Mouse (Mus musculus): Measurements from ENCODE around the gene Acp6. TPM values are rescaled to one million over a fixed set of nuclear protein-coding genes. Genes with fewer than 3 reads are reported as not detected.

Gene Acp6
- total and polyA plus RNA-seq, 3 experiments = 50.7 to 91.1 (median 54.4) TPM

- H3K36me3 ChIP-seq (replicated peaks) = no peaks in the 10 kb centered on the region
- no peaks in the 10 kb centered on the region for H3K9me3 ChIP-seq (replicated peaks)
- DNase-seq (ENCODE audit: low spot score) (no peak), ATAC-seq (ENCODE audit: extremely low read depth, insufficient number of reproducible peaks, low FRiP score, poor library complexity, severe bottlenecking) (no peak)
- H3K4me1 ChIP-seq (ENCODE audit: insufficient read depth, low read depth, low read length) = no peaks in the 10 kb centered on the region
- no peak overlapping the region for H3K4me3 ChIP-seq (ENCODE audit: low read depth, low read length)
- TF ChIP-seq POLR2AphosphoS5 (IDR thresholded peaks at IDR 0.05; ENCODE audit: insufficient replicate concordance, low read depth, low read length) = no peak
- TF ChIP-seq GATA1 (IDR thresholded peaks at IDR 0.05; ENCODE audit: borderline replicate concordance, low read length) = no peak
- no peak for TF ChIP-seq CTCF (IDR thresholded peaks at IDR 0.05; ENCODE audit: low read depth, low read length)
- no peak for TF ChIP-seq GATA2 (IDR thresholded peaks at IDR 0.05; ENCODE audit: borderline replicate concordance, low read depth, low read length)
- TF ChIP-seq TAL1 (conservative IDR thresholded peaks at IDR 0.05; ENCODE audit: low read depth, low read length) = no peak
- peaks cover 12% of the 10 kb centered on the region for H3K27me3 ChIP-seq (ENCODE audit: insufficient read depth, low read length)
Observed at GRCm38 (mm10) chr3:97151092-97151491, 7.5 kb upstream of the Acp6 start.

GRCm38 (mm10) chr3:97156431-97156830 is 2.1 kb upstream of the Acp6 start:
- Histone ChIP-seq H3K4me1 (ENCODE audit: insufficient read depth, low read depth, low read length) (peaks cover 27% of the 10 kb centered on the region), H3K9me3 (replicated peaks) (no peaks in the 10 kb centered on the region), H3K4me3 (ENCODE audit: low read depth, low read length) (no peak overlapping the region), H3K36me3 (replicated peaks) (peaks cover 4% of the 10 kb centered on the region), H3K27me3 (ENCODE audit: insufficient read depth, low read length) (peaks cover 14% of the 10 kb centered on the region)
- DNase-seq (ENCODE audit: low spot score) = no peak
- no peak for TF ChIP-seq CTCF (IDR thresholded peaks at IDR 0.05; ENCODE audit: low read depth, low read length)
- TF ChIP-seq POLR2AphosphoS5 (IDR thresholded peaks at IDR 0.05; ENCODE audit: insufficient replicate concordance, low read depth, low read length) = no peak
- TF ChIP-seq TAL1 (conservative IDR thresholded peaks at IDR 0.05; ENCODE audit: low read depth, low read length) = no peak
- TF ChIP-seq GATA2 (IDR thresholded peaks at IDR 0.05; ENCODE audit: borderline replicate concordance, low read depth, low read length) = no peak
- TF ChIP-seq GATA1 (IDR thresholded peaks at IDR 0.05; ENCODE audit: borderline replicate concordance, low read length) = no peak
- no peak for ATAC-seq (ENCODE audit: extremely low read depth, insufficient number of reproducible peaks, low FRiP score, poor library complexity, severe bottlenecking)

DNA sequence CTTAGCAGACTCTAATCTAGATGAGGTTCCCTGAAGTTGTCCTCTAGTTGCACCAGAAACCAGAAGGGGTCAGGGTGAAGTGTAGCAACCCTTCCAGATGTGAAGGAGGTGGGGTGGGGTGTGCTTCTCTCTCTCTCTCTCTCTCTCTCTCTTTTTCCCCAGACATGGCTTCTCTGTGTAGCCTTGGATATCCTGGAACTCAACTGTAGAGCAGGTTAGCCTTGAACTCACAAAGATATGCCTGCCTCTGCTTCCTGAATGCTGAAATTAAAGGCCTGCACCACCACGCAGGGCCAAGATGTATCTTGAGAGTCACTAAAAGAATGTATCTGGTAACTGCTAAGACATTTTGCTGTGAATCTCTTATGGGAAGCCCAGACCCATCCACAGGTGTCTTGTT is 1.3 kb upstream of the Acp6 start:
- H3K27me3 ChIP-seq (ENCODE audit: insufficient read depth, low read length) = peaks cover 14% of the 10 kb centered on the region
- ATAC-seq (ENCODE audit: extremely low read depth, insufficient number of reproducible peaks, low FRiP score, poor library complexity, severe bottlenecking) (no peak), DNase-seq (ENCODE audit: low spot score) (no peak)
- H3K36me3 ChIP-seq (replicated peaks) = peaks cover 10% of the 10 kb centered on the region
- H3K4me1 ChIP-seq (ENCODE audit: insufficient read depth, low read depth, low read length) = peaks cover 34% of the 10 kb centered on the region
- no peaks in the 10 kb centered on the region for H3K9me3 ChIP-seq (replicated peaks)
- TF ChIP-seq CTCF (IDR thresholded peaks at IDR 0.05; ENCODE audit: low read depth, low read length) = no peak
- no peak for TF ChIP-seq TAL1 (conservative IDR thresholded peaks at IDR 0.05; ENCODE audit: low read depth, low read length)
- TF ChIP-seq GATA2 (IDR thresholded peaks at IDR 0.05; ENCODE audit: borderline replicate concordance, low read depth, low read length) = no peak
- no peak for TF ChIP-seq POLR2AphosphoS5 (IDR thresholded peaks at IDR 0.05; ENCODE audit: insufficient replicate concordance, low read depth, low read length)
- H3K4me3 ChIP-seq (ENCODE audit: low read depth, low read length) = no peak overlapping the region

GRCm38 (mm10) chr3:97157958-97158599 is 498 bp upstream of the Acp6 start:
- ATAC-seq (ENCODE audit: extremely low read depth, insufficient number of reproducible peaks, low FRiP score, poor library complexity, severe bottlenecking) (no peak), DNase-seq (ENCODE audit: low spot score) (no peak)
- H3K4me3 ChIP-seq (ENCODE audit: low read depth, low read length) = peak overlapping the region; percentile 94
- peaks cover 11% of the 10 kb centered on the region for H3K27me3 ChIP-seq (ENCODE audit: insufficient read depth, low read length)
- no peak for TF ChIP-seq CTCF (IDR thresholded peaks at IDR 0.05; ENCODE audit: low read depth, low read length)
- TF ChIP-seq TAL1 (conservative IDR thresholded peaks at IDR 0.05; ENCODE audit: low read depth, low read length) = no peak
- no peak for TF ChIP-seq GATA2 (IDR thresholded peaks at IDR 0.05; ENCODE audit: borderline replicate concordance, low read depth, low read length)
- H3K9me3 ChIP-seq (replicated peaks) = no peaks in the 10 kb centered on the region
- peaks cover 38% of the 10 kb centered on the region for H3K4me1 ChIP-seq (ENCODE audit: insufficient read depth, low read depth, low read length)
- H3K36me3 ChIP-seq (replicated peaks) = peaks cover 12% of the 10 kb centered on the region

DNA sequence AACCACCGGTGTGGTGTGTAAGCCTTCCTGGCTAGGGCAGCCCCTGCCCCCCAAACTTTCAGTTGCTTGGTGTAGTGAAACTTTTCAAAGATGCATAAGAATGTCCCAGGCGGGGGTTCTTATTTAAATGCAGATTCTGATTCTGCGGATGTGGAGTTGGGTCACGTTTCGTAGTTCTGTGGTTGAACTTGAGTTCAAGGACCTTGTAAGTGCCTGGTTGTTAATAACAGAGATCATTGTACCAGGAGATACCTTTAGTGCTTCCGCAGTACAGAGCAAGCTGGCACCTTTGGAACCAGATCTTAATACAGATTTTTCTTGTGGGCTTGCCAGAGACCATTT is 903 bp downstream of the Acp6 start:
- peak overlapping the region; percentile 94 for H3K4me3 ChIP-seq (ENCODE audit: low read depth, low read length)
- no peaks in the 10 kb centered on the region for H3K9me3 ChIP-seq (replicated peaks)
- H3K4me1 ChIP-seq (ENCODE audit: insufficient read depth, low read depth, low read length) = peaks cover 52% of the 10 kb centered on the region
- peaks cover 6% of the 10 kb centered on the region for H3K27me3 ChIP-seq (ENCODE audit: insufficient read depth, low read length)
- ATAC-seq (ENCODE audit: extremely low read depth, insufficient number of reproducible peaks, low FRiP score, poor library complexity, severe bottlenecking) (no peak), DNase-seq (ENCODE audit: low spot score) (no peak)
- H3K36me3 ChIP-seq (replicated peaks) = peaks cover 25% of the 10 kb centered on the region
- TF ChIP-seq POLR2AphosphoS5 (IDR thresholded peaks at IDR 0.05; ENCODE audit: insufficient replicate concordance, low read depth, low read length) (no peak), CTCF (IDR thresholded peaks at IDR 0.05; ENCODE audit: low read depth, low read length) (no peak), GATA2 (IDR thresholded peaks at IDR 0.05; ENCODE audit: borderline replicate concordance, low read depth, low read length) (no peak), GATA1 (IDR thresholded peaks at IDR 0.05; ENCODE audit: borderline replicate concordance, low read length) (no peak), TAL1 (conservative IDR thresholded peaks at IDR 0.05; ENCODE audit: low read depth, low read length) (no peak)

DNA sequence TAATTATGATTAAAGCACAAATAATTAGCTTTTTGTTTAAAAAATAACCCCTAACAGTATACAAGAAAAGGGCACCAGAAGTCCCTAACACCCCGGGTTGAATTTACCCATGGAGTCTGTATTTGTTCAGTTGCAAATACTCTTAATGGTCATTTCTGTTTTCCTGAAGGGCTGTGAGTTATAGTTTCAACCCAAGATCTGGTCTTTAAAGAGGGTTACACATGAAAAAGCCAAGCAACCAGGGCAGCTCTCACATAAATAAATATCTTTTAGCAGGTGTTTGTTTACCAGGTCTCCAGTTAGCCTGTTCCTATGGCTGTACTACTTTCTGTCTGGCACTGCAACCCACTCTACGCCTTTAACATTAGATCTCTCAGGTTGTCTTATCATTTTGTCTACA is 1.4 kb downstream of the Acp6 start:
- TF ChIP-seq POLR2AphosphoS5 (IDR thresholded peaks at IDR 0.05; ENCODE audit: insufficient replicate concordance, low read depth, low read length) (no peak), GATA2 (IDR thresholded peaks at IDR 0.05; ENCODE audit: borderline replicate concordance, low read depth, low read length) (no peak), TAL1 (conservative IDR thresholded peaks at IDR 0.05; ENCODE audit: low read depth, low read length) (no peak), CTCF (IDR thresholded peaks at IDR 0.05; ENCODE audit: low read depth, low read length) (no peak), GATA1 (IDR thresholded peaks at IDR 0.05; ENCODE audit: borderline replicate concordance, low read length) (no peak)
- Histone ChIP-seq H3K4me3 (ENCODE audit: low read depth, low read length) (peak overlapping the region; percentile 94; the same call in 1 of the 2 replicates), H3K4me1 (ENCODE audit: insufficient read depth, low read depth, low read length) (peaks cover 57% of the 10 kb centered on the region), H3K9me3 (replicated peaks) (no peaks in the 10 kb centered on the region), H3K27me3 (ENCODE audit: insufficient read depth, low read length) (peaks cover 5% of the 10 kb centered on the region; the same call in 1 of the 2 replicates), H3K36me3 (replicated peaks) (peaks cover 25% of the 10 kb centered on the region)
- DNase-seq (ENCODE audit: low spot score) (no peak), ATAC-seq (ENCODE audit: extremely low read depth, insufficient number of reproducible peaks, low FRiP score, poor library complexity, severe bottlenecking) (no peak)
